Mouse (Mus musculus): Measurements from ENCODE around the gene Cnih3. TPM values are rescaled to one million over a fixed set of nuclear protein-coding genes. Genes with fewer than 3 reads are reported as not detected.

Gene Cnih3
- polyA plus RNA-seq, 1 experiment from 2014 or later, result 0.10 TPM

- no peak for DNase-seq (ENCODE audit: low spot score)
These were observed 46.8 kb downstream of the Cnih3 start for GRCm38 (mm10) chr1:181399179-181399578.

DNA sequence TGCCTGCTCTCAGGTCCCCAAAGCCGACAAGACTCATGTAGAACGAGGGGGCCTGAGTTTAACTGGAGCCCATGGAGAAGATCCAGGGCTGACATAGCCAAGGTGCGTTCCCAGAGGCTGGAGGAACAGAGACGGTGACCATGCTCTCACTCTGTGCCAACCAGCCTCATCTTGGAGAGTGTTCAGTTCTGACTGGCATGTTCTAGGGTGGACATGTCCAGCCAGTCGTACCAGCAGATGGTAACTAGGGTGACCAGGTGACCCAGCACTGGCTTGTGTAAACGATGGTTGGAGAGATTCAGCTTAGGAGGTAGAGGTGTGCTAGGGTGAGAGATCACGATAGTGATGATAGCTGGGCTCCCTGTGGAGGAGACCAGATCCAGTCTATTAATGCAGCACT, 50.6 kb downstream of the Cnih3 start:
- DNase-seq (ENCODE audit: low spot score), result no peak

DNA sequence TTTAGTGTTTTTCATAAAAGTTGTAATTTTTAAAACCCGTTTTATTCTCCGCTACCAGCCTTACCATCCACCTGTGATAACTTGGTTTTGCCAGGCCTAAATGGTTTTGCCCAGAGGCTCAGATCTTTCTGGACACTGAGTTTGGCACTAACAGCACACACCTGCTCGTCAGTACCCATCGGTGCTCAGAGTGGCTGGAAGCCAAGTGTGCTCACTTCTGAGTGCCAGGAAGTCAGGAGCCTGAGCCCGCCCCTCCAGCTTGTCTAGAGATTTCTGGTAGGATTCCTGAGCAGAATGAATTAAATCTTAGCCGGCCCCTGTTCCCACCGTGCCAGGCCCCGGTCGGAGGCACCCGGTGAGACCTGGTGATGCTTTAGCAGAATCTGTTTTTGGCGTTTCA, 54.9 kb downstream of the Cnih3 start:
- DNase-seq (ENCODE audit: low spot score), result no peak

DNA sequence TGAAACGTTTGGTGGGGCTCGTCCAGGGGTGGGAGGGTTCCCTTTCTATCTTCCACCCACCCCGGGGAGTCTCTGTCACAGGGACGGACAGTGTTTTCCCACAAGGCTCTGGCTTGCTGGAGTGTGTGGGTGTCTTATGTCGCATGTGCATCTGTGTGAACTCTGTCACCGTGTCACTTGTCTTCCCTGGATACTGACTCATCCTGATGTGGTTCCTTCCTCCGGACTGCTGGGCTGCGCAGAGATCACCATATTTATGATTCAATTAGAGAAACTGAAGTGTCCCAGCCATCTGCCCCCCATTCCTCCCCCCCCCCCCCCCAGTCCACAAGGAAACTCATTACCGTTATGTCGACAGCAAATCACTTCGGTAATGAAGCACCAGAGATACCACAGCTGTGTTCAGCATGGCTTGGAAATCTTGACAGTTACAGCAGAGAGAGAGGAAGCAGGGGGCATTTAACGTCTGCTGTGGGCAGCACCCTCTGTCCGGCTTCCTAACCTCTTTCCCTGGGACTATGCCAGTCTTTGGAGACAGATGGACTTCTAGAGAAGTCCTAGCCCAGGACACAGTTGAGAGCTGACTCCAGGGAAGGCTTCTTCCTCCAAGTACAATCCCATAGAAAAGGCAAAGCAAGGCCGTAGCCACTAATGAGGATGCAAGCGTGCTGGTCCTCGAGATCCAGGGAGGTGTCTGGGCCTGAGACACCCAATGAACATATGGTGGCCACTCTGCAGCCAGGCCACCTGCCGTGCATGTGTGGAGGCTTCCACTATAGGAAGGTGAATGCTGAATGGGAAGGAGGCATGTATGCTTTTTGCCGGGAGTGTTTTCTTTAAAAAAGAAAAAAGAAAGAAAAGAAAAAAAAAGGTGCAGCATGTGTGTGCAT, 55.9 kb downstream of the Cnih3 start:
- DNase-seq (ENCODE audit: low spot score), result no peak

DNA sequence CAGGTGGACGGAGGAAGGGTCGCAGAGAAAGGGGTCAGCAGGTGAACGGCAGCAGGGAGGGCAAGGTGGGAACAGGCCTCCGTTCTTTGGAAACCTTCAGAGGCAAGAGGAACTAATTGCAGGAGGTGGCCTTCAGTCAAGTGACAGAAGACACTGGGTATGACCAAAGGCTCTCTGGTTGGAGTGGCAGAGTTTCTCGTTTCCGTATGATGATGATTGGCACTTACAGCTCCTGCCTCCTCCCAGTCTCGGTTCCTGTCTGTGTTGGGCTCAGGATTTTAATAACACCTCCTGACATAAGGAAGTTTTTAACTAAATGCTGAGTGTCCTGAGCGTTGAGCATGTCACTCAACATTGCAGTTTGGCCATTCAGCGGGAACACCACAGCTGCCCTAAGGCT, 57.3 kb downstream of the Cnih3 start:
- no peak for DNase-seq (ENCODE audit: low spot score)

GRCm38 (mm10) chr1:181410647-181411254, 58.3 kb downstream of the Cnih3 start:
- no peak for DNase-seq (ENCODE audit: low spot score)

DNA sequence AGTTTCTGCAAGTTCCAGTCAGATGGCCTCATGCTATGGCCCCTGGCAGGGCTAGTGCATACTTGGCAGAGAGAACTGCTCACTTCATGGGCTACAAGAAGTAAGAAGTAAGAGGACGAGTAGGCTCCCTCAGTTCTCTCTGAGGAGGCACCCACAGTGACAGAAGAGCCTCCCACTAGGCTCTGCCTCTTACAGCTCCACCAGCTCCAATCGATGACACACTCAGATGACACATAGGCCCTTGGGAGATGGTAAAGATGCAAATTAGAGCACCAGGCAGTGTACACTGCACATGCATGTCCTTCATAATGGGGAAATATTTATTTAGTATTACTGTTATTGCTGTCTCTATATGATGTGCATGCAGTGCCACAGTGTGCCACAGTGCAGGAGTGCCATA, 62.6 kb downstream of the Cnih3 start:
- DNase-seq (ENCODE audit: low spot score), result no peak

GRCm38 (mm10) chr1:181416841-181417240, 64.4 kb downstream of the Cnih3 start:
- no peak for DNase-seq (ENCODE audit: low spot score)

GRCm38 (mm10) chr1:181417937-181418523, 65.6 kb downstream of the Cnih3 start:
- DNase-seq (ENCODE audit: low spot score), result no peak

GRCm38 (mm10) chr1:181420080-181420536, 67.7 kb downstream of the Cnih3 start:
- DNase-seq (ENCODE audit: low spot score), result no peak

GRCm38 (mm10) chr1:181422796-181423195, 70.4 kb downstream of the Cnih3 start:
- no peak for DNase-seq (ENCODE audit: low spot score)

GRCm38 (mm10) chr1:181424922-181425321, 72.5 kb downstream of the Cnih3 start:
- DNase-seq (ENCODE audit: low spot score), result no peak

DNA sequence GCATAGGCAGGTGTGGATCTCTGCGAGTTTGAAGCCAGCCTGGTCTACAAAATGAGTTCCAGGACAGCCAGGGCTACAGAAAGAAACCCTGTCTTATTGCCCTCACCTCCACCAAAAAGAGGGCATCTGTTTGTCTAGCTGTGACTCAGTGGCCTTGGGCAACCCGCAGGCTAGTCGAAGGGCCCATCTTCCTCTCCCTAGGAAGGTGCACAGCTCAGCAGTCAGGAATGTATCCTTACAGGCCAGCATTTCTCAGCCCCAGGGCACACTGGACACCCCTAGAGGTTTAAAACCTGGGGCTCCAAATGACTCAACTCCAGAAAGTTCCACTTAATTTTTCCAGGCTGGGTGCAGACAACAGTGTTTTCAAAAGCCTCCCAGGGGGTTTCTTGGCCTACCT, 73.0 kb downstream of the Cnih3 start:
- DNase-seq (ENCODE audit: low spot score), result no peak

DNA sequence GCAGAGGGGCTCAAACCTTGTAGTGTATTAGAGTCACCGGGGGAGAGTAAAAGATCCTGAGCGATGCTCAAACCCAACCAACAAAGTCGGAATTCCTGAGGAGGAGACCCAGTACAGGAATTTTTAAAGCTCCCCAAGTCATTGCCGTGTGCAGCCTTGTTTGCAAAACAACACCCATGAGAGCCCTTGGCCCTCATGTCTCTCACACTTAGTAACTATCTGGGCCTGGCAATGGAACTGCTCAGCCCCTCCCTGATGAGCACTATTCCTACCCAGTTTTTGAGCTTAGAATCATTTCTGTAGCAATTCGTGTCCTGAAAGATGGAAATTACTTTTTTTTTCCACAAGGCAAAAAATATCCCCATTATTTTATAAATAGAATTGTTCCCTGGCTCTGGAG, 74.0 kb downstream of the Cnih3 start:
- no peak for DNase-seq (ENCODE audit: low spot score)

- DNase-seq (ENCODE audit: low spot score), result no peak
These were observed 80.8 kb downstream of the Cnih3 start for GRCm38 (mm10) chr1:181433263-181433662.

DNA sequence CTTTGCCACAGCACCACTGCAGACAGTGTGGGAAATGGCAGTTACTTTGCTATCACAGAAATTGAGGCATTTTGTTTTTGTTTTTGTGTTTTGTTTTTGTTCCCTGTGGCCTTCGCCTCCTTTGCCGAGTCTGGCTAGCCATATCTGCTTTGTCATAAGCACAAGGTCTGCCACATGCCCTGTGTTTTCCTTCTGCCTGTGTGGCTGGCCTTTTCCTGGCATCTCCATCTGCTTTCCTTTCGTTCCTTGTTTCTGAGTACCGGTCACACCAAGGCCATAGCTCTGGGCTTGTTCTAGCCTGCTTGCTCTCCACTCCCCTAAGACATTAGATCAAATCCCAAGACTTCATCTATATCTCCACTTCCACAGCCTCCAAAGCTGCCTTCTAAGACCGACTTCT, 83.0 kb downstream of the Cnih3 start:
- DNase-seq (ENCODE audit: low spot score), result no peak

GRCm38 (mm10) chr1:181440982-181441603, 88.7 kb downstream of the Cnih3 start:
- DNase-seq (ENCODE audit: low spot score), result no peak

DNA sequence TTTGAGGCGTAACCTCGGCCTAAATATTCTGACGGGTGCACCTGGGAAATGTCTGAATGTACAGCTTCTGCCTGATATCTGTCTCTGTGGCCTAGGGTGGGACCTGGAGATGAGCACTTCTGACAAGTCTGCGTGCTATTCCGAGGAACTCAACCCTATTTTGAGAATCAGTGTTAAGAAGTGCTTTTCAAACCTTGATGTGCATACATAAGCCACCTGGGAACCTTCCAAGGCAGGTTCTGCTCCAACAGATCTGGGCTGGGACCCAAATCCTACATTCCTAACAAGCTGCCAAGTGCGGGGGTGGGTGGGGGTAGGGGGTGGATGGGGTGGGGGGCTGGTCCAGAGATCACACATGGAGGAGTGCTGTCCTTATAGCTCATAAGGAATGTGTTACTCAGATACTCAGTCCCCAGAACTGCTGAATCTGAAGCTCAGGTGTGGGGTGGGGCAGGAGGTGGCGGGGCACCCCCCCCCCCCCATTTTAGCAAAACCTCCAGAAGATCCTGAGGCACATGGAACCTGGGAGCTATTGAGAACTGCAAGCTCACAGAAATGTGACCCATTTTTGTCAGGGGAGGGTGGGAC, 89.3 kb downstream of the Cnih3 start:
- no peak for DNase-seq (ENCODE audit: low spot score)

DNA sequence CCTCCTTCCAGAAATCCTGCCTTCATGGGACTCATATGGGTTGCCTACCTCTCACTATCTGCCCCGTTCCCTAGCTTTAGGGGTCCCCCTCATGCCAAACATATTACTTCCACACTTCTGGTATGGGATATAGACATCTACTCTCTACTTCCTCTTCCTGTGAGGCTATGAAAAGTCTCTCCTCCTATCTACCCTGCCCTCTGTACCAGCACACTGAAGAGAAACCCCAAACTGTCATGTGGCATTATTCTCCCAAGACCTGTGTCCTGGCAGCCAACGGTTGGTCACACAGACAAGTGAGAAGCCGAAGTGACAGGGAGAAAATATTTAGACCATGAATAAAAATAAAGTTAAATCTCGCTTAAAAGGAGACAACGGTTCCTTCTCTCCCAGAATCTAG, 92.6 kb downstream of the Cnih3 start:
- DNase-seq (ENCODE audit: low spot score), result no peak

DNA sequence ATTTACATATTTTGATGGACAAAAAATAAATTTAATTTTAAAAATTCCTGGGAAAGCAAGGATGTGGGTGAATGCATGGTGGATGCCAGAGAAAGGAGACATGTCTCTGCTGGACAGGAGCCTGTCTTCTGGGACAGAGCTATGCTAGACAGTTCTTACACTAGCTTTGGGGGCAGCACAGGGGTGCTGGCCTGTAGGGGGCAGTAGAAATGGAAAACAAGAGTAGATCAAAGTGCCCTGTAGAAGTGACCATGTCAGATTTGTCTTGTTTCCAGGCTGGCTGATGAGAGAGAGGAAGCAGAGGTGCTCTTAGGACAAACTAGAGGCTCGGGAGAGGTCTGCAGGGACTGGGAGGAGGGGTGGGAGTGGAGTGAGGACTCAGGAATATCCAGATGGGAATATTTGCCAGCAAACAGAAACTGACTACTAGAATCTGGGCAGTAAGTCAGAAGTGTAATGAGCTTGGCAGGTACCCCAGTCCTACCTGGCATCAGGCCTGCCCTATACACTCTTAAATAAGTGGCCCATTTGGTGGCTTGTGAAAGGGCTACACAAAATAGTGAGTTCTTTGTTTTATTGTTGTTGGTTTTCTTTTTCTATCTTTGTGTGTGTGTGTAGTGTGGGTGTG, 93.3 kb downstream of the Cnih3 start:
- peak; percentile 27 for DNase-seq (ENCODE audit: low spot score)

- DNase-seq (ENCODE audit: low spot score), result no peak
These were observed 94.2 kb downstream of the Cnih3 start for GRCm38 (mm10) chr1:181446591-181447114.
